Mouse (Mus musculus) lung, postnatal 0 days (tissue): ENCODE results near the gene Tgfb2. TPM values are rescaled to one million over a fixed set of nuclear protein-coding genes. Genes with fewer than 3 reads are reported as not detected.

Experiments
- ATAC-seq: fragments of 200-750 bp; cut with Nextera tagmentation; 2 replicates; pipeline ENCODE4 v1.8.0; 2017; ENCODE audit warnings: moderate library complexity
- DNase-seq: peaks from one replicate; pipeline ENCODE4 v3.0.0-alpha.2; 2016; ENCODE audit warnings: low spot score
- H3K27ac ChIP-seq: fragments of 300-500 bp; sonication (generic); 2 replicates; pipeline ENCODE4 v1.5.1; 2014; ENCODE audit warnings: antibody characterized with exemption, mild to moderate bottlenecking, low read length, mixed read lengths
- H3K27me3 ChIP-seq: fragments of 300-500 bp; sonication (generic); replicated peaks from 2 replicates; pipeline ENCODE4 v1.6.1; 2014; ENCODE audit warnings: low read length, mixed read lengths; ENCODE audit not compliant: insufficient read depth
- H3K36me3 ChIP-seq: fragments of 300-500 bp; sonication (generic); 2 replicates; pipeline ENCODE4 v1.6.1; 2014; ENCODE audit warnings: low read length, mixed read lengths; ENCODE audit not compliant: insufficient read depth
- H3K4me1 ChIP-seq: fragments of 300-500 bp; sonication (generic); 2 replicates; pipeline ENCODE4 v1.6.1; 2014; ENCODE audit warnings: antibody characterized with exemption, low read depth, low read length, mixed read lengths; ENCODE audit not compliant: insufficient read depth
- H3K4me2 ChIP-seq: fragments of 300-500 bp; sonication (generic); replicated peaks from 2 replicates; pipeline ENCODE4 v1.6.1; 2014; ENCODE audit warnings: low read depth, mild to moderate bottlenecking, low read length, moderate library complexity, mixed read lengths
- H3K4me3 ChIP-seq: fragments of 300-500 bp; sonication (generic); 2 replicates; pipeline ENCODE4 v1.5.1; 2014; ENCODE audit warnings: low read depth, low read length
- H3K9ac ChIP-seq: fragments of 300-500 bp; sonication (generic); replicated peaks from 2 replicates; pipeline ENCODE4 v1.6.1; 2014; ENCODE audit warnings: low read depth, mild to moderate bottlenecking
- H3K9me3 ChIP-seq: fragments of 300-500 bp; sonication (generic); 2 replicates; pipeline ENCODE4 v1.6.1; 2016; ENCODE audit warnings: low read length, mixed read lengths
- CTCF ChIP-seq: IDR thresholded peaks from 2 replicates; pipeline ENCODE4 v1.5.1; 2016; ENCODE audit warnings: antibody characterized with exemption, mild to moderate bottlenecking
- EP300 ChIP-seq: IDR thresholded peaks from 2 replicates; pipeline ENCODE4 v1.6.1; 2016; ENCODE audit warnings: antibody characterized with exemption, mild to moderate bottlenecking, control low read depth
- WGBS: fragments of 180-500 bp; shearing (Covaris S2); extraction: QIAGEN DNeasy Blood & Tissue Kit; methylation state at CpG from one replicate; pipeline ENCODE4 v1.1.7; 2014; 5-methylcytosine and 5-hydroxymethylcytosine counted together
- polyA plus RNA-seq: library from polyadenylated mRNA; unstranded; fragments of >200 nt; fragmentation: Nextera tagmentation; extraction: Ambion mirVana; gene quantifications from 2 replicates; pipeline ENCODE4 v1.2.1, GENCODE M21; 2015

Tgfb2 gene
- 49.7 and 58.2 TPM in 2 replicates for polyA plus RNA-seq

DNA sequence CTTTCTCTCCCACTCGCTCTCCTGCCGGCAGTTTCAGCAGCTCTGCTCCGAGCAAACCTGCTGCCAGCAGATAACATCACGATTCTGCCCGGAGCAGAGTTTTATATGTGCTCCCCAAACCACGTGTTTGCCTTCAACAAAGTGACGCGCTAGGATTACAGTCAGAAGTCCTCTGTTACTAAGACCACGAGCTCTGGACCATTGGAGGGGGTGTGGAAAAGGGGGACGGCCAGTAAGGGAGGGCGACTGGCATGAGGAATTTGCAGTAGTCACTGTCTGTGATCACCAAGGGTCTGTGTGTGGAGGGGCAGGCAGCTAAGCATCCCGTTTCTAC, at the start of gene Tgfb2:
Gene Tgfb2 (minus strand): TSS at position 75 of the 334 bp plus-strand sequence.
- H3K9ac ChIP-seq: peak within 1 kb of the TSS; percentile 62
- no peaks in the 10 kb centered on the region for H3K36me3 ChIP-seq
- H3K27me3 ChIP-seq: no peaks in the 10 kb centered on the region
- TF ChIP-seq CTCF (no peak), EP300 (no peak)
- peak; percentile 51 for DNase-seq
- H3K27ac ChIP-seq: peak within 1 kb of the TSS; percentile 77
- peak; percentile 19 for ATAC-seq
- peaks cover 7% of the 10 kb centered on the region; the same call in 1 of the 2 replicates for H3K4me1 ChIP-seq
- H3K4me2 ChIP-seq: peak within 1 kb of the TSS; percentile 87
- no peaks in the 10 kb centered on the region for H3K9me3 ChIP-seq
- WGBS: 2% methylated on average over 12 of the region's 12 CpGs
- H3K4me3 ChIP-seq: peak within 1 kb of the TSS; percentile 67

DNA sequence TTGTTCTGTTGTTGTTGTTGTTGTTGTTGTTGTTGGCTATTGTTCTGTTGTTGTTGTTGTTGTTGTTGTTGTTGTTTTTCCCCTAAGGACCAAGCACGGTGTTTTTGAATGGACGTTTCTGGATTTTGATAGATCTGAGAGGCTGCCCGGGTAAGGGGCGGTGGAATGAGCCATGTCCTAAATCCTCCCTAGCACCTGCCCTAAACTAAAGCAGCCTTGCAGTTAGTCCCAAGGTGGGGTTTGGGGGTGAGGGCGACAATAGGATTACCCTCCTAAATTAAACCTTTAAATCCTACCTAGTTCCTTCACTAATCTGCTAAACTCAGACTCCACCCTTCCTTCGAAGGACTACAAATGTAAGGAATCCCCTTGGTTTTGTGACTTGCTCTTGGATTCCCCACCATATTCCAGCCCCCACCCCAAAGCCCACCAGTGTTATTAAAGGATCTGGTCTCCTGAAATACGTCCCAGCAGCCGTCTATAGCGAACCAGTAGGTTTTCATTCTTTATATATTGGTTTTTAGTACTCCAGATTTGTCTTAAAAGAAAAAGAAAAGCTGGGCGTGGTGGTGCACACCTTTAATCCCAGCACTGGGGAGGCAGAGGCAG, 44.0 kb upstream of the Tgfb2 start:
- 33% methylated on average over 10 of the region's 10 CpGs for WGBS
- Histone ChIP-seq H3K4me2 (peak overlapping the region; percentile 71), H3K27ac (peak overlapping the region; percentile 90), H3K9me3 (no peaks in the 10 kb centered on the region), H3K36me3 (no peaks in the 10 kb centered on the region), H3K4me1 (peaks cover 7% of the 10 kb centered on the region; the same call in 1 of the 2 replicates), H3K9ac (peak overlapping the region; percentile 89), H3K27me3 (no peaks in the 10 kb centered on the region), H3K4me3 (peak overlapping the region; percentile 81)
- TF ChIP-seq EP300 (no peak), CTCF (no peak)
- DNase-seq (peak; percentile 27), ATAC-seq (peak; percentile 30; the same call in 1 of the 2 replicates)

DNA sequence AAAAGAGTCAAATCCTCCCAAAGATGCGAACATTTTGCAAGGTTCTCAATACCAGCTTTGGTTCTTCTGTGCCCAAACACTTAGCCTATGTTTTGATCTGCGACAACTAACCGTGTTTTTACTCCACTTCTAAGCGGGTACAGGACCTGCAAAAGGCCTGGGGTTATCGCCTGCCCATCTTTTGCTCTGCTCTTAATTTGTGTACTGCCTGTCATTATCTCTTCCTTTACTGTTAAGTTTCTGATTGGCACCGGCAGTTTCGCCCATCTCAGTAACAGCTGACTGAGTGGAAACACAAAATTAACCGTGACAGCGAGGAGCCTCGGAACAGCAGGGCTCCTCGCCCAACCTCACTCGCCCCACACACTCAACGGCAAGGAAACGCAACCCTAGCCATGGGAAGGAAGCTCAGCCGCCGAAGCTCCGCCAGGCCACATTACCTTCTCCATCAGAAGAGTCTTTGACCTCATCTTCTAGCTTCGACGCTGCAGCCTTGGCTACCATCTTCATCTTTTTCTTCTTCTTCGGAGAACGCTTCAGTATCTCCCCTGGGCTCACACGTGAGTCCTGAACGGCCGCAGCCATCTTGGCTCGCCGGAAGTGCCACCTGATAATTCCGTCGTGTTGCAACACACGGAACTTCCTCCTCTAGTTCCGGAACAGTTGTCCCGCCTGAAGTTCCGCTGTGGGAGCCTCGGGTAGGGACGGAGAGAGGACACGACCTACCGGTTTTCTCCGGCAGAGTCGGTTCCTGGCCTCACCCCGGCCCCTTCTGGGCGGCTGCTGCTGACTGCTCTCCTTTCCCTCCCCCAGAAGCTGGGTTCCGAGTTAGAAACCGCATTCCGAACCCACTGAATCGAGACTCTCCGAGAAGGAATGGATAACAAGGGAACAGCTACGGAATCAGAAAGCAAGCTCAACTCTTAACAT, 43.2 kb upstream of the Tgfb2 start, which contains the start of gene Rrp15:
Gene Rrp15 (minus strand): TSS at position 635 of the 930 bp plus-strand sequence.
- Histone ChIP-seq H3K27me3 (no peaks in the 10 kb centered on the region), H3K27ac (peak within 1 kb of the TSS; percentile 90), H3K9ac (peak within 1 kb of the TSS; percentile 89), H3K9me3 (no peaks in the 10 kb centered on the region), H3K36me3 (no peaks in the 10 kb centered on the region), H3K4me2 (peak within 1 kb of the TSS; percentile 71), H3K4me3 (peak within 1 kb of the TSS; percentile 81), H3K4me1 (peaks cover 7% of the 10 kb centered on the region; the same call in 1 of the 2 replicates)
- WGBS: under 1% methylated on average over 46 of the region's 46 CpGs
- DNase-seq (peak; percentile 92), ATAC-seq (peak; percentile 96)
- TF ChIP-seq CTCF: peak; percentile 12; the same call in 1 of the 2 replicates
- no peak for TF ChIP-seq EP300

GRCm38 (mm10) chr1:186739828-186740227, 34.0 kb upstream of the Tgfb2 start:
- no peak for TF ChIP-seq CTCF
- TF ChIP-seq EP300: no peak
- Histone ChIP-seq H3K9ac (no peak overlapping the region), H3K4me1 (no peaks in the 10 kb centered on the region), H3K4me2 (no peak overlapping the region), H3K4me3 (no peak overlapping the region), H3K9me3 (no peaks in the 10 kb centered on the region), H3K36me3 (no peaks in the 10 kb centered on the region), H3K27me3 (no peaks in the 10 kb centered on the region), H3K27ac (no peak overlapping the region)
- DNase-seq (no peak), ATAC-seq (no peak)
- 64% methylated on average over 7 of the region's 7 CpGs for WGBS

DNA sequence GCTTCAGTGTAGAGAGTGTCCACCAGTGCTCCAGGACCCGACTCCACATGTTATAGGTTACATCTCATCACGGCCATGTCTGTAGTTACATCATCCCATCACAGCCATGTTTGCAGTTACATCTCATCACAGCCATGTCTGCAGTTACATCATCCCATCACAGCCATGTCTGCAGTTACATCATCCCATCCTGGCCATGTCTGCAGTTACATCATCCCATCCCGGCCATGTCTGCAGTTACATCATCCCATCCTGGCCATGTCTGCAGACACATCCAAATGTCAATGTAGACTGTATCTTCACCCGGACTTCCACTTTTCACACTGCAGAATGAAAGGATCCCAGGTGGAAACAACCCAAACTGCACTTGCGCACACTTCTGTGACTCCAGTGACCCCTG, 29.7 kb upstream of the Tgfb2 start:
- H3K27me3 ChIP-seq: no peaks in the 10 kb centered on the region
- no peak overlapping the region for H3K4me3 ChIP-seq
- H3K9ac ChIP-seq: no peak overlapping the region
- TF ChIP-seq EP300 (no peak), CTCF (no peak)
- no peak overlapping the region for H3K27ac ChIP-seq
- 88% methylated on average over 5 of the region's 5 CpGs for WGBS
- no peak overlapping the region for H3K4me2 ChIP-seq
- no peaks in the 10 kb centered on the region for H3K9me3 ChIP-seq
- no peaks in the 10 kb centered on the region for H3K4me1 ChIP-seq
- DNase-seq (no peak), ATAC-seq (no peak)
- no peaks in the 10 kb centered on the region for H3K36me3 ChIP-seq

- Histone ChIP-seq H3K4me1 (no peaks in the 10 kb centered on the region), H3K9me3 (no peaks in the 10 kb centered on the region), H3K27ac (no peak overlapping the region), H3K36me3 (no peaks in the 10 kb centered on the region), H3K4me3 (no peak overlapping the region), H3K27me3 (no peaks in the 10 kb centered on the region), H3K4me2 (no peak overlapping the region), H3K9ac (no peak overlapping the region)
- ATAC-seq (no peak), DNase-seq (no peak)
- no peak for TF ChIP-seq EP300
- no peak for TF ChIP-seq CTCF
- 93% methylated on average over 8 of the region's 8 CpGs for WGBS
Measured at GRCm38 (mm10) chr1:186733052-186733451, 27.3 kb upstream of the Tgfb2 start.
